Mouse (Mus musculus): ENCODE results near the gene Crip2.
A peak's percentile ranks its signal among the peaks of the same experiment; 100 is the strongest.

Crip2 gene

GRCm38 (mm10) chr12:113184945-113185344 is 44.9 kb downstream of the Crip2 start:
- DNase-seq (ENCODE audit: low spot score in 2 of 2) = no peak

- no peak for DNase-seq (ENCODE audit: low spot score in 2 of 2)
Measured at GRCm38 (mm10) chr12:113185442-113186291, 45.6 kb downstream of the Crip2 start, which contains the start of gene Tmem121. TSS of gene Tmem121 (plus strand) at chr12:113185930.

DNA sequence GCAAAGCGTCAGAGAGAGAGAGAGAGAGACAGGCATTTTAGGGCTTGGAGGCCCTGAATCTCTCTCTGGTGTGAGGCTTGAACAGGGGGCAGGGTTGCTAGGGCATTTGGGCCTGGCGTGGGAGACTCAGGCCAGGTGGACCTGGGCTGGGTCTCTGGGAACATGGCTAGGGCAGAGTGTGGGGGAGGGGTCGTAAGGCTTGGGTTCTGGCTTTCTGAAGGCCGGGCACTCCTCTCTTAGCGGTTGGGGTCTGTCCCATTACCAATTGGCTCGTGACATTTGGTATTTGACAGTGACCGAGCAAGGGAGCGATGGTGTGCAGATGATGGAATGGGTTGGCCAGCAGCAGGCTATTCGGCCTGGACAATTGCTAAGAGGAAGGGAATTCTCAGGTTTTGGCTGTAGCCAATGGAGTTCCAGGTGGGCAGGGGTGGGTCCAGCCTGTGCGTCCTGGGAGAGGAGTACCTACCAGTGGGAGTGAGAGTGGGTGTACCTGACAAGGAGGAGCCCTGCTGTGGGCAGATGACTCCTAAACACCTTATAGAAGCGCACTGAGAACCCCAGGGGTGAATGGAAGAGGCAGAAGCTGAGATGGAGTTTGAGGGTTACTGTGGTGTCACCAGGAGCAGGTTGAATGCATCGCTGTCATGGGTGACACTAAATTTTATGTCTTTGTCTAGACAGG is 46.4 kb downstream of the Crip2 start:
- no peak for DNase-seq (ENCODE audit: low spot score in 2 of 2)

DNA sequence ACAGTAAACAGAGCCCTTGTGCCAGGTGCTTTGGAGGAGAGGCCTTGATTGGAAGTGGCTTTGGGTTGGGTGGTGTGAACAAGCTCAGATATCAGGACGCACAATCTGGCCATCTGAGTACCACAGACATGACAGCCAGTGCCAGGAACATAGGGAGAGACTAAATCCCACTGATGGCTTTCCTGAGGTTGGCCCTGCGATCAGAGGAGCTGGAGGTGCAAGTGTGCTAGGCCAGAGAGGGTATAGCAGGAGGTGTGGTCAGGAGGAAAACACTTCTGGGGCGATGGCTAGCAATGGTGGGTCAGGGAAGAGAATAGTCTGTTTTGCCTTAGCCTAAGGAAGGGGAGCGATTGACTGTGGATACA is 47.0 kb downstream of the Crip2 start:
- DNase-seq (ENCODE audit: low spot score in 2 of 2) = no peak

DNA sequence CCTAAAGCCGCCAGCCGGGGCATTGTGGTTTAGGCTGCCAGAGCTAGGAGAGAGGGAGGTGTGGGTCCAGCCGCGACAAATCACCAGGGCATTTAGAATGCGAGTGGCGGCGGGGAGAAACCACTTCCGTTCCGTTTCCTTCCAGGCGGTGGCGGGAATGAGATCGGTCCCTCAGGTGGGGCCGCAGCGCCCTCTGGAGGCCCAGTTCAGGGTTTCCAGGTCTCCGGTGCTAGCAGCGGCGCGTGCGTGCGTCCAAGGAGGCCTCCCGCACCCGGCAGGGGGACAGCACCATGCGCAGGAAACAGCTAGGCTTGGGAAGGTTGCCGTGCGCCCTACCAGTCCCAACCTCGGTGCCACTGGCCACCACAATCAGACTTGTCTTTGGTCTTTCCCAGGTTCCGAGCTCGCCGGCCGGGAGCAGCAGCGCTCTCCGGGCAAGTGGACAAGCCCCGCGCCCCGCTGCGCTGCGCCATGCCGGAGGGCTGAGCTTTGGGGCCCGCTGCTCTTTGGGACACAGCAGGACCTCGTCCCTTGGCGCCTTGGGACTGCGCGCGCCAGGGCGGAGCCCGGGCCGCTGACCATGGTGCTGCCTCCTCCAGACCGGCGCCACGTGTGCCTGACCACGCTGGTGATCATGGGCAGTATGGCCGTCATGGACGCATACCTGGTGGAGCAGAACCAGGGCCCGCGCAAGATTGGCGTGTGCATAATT is 47.7 kb downstream of the Crip2 start:
- peak; percentile 67 to 82 for DNase-seq (ENCODE audit: low spot score in 2 of 2)

- no peak for DNase-seq (ENCODE audit: low spot score in 2 of 2)
Measured at GRCm38 (mm10) chr12:113188349-113189055, 48.5 kb downstream of the Crip2 start.

- DNase-seq (ENCODE audit: low spot score in 2 of 2) = no peak
Measured at GRCm38 (mm10) chr12:113193423-113193822, 53.4 kb downstream of the Crip2 start.
